Mouse (Mus musculus) forebrain, embryonic 10.5 days (tissue): ENCODE measurements around the gene Cd4. TPM values are rescaled to one million over a fixed set of nuclear protein-coding genes. Genes with fewer than 3 reads are reported as not detected.

ENCODE experiments used
- DNase-seq: peaks from one replicate; pipeline ENCODE4 v3.0.0-alpha.2; 2017; ENCODE audit warnings: low spot score; ENCODE audit errors: extremely low spot score
- H3K27ac ChIP-seq: fragments of 300-500 bp; sonication (generic); 2 replicates; pipeline ENCODE4 v1.5.1; 2016; ENCODE audit warnings: mild to moderate bottlenecking
- H3K27me3 ChIP-seq: fragments of 300-500 bp; sonication (generic); 2 replicates; pipeline ENCODE4 v1.6.1; 2016; ENCODE audit warnings: mild to moderate bottlenecking; ENCODE audit not compliant: poor library complexity, severe bottlenecking
- H3K36me3 ChIP-seq: fragments of 300-500 bp; sonication (generic); replicated peaks from 2 replicates; pipeline ENCODE4 v1.6.1; 2016; ENCODE audit warnings: mild to moderate bottlenecking, moderate library complexity
- H3K4me1 ChIP-seq: fragments of 300-500 bp; sonication (generic); 2 replicates; pipeline ENCODE4 v1.6.1; 2016
- H3K4me3 ChIP-seq: fragments of 300-500 bp; sonication (generic); 2 replicates; pipeline ENCODE4 v1.5.1; 2016; ENCODE audit warnings: mild to moderate bottlenecking, moderate library complexity
- H3K9me3 ChIP-seq: fragments of 300-500 bp; sonication (generic); 2 replicates; pipeline ENCODE4 v1.6.1; 2016; ENCODE audit warnings: mild to moderate bottlenecking, moderate library complexity
- WGBS: fragments of 180-500 bp; shearing (Covaris S2); methylation state at CpG from one replicate; pipeline ENCODE4 v1.1.7; 2016; 5-methylcytosine and 5-hydroxymethylcytosine counted together
- polyA plus RNA-seq: library from polyadenylated mRNA; unstranded; fragments of >200 nt; fragmentation: Nextera tagmentation; extraction: Ambion mirVana; gene quantifications from 2 replicates; pipeline ENCODE4 v1.2.1, GENCODE M21; 2016

The Cd4 gene
- polyA plus RNA-seq, 1 experiment from 2014 or later: not detected

DNA sequence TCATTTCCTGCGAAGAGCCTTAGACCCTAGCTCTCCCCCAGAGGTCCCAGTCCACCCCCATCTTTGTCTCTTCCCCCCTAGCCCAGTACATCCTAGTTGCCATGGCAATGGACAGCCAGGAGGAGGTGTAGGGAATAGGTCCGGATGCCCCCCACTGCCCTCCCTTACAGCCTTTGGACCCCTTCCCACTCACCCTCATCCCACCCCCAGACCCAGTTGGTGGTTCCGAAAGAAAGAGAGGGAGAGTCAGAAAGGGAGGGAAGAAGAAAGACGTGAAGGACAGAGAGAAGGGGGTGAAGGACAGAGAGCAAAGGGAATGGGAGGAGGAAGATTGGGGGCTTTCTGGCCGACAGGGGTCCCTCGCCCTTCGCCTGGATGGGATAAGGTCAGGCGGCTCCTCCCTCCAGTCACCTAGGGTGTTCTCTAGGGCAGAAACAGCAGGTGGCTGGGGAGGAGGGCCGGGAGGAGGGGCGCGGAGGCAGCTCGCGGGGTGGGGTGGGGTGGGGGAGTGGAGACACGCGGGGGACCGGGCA lies 24.8 kb downstream of the Cd4 start:
- Histone ChIP-seq H3K4me3 (peak overlapping the region; percentile 69), H3K4me1 (peaks cover 82% of the 10 kb centered on the region), H3K27ac (peak overlapping the region; percentile 92), H3K36me3 (peaks cover 9% of the 10 kb centered on the region), H3K9me3 (no peaks in the 10 kb centered on the region), H3K27me3 (peaks cover 82% of the 10 kb centered on the region)
- peak; percentile 54 for DNase-seq
- WGBS: 0% methylated on average over 15 of the region's 16 CpGs

DNA sequence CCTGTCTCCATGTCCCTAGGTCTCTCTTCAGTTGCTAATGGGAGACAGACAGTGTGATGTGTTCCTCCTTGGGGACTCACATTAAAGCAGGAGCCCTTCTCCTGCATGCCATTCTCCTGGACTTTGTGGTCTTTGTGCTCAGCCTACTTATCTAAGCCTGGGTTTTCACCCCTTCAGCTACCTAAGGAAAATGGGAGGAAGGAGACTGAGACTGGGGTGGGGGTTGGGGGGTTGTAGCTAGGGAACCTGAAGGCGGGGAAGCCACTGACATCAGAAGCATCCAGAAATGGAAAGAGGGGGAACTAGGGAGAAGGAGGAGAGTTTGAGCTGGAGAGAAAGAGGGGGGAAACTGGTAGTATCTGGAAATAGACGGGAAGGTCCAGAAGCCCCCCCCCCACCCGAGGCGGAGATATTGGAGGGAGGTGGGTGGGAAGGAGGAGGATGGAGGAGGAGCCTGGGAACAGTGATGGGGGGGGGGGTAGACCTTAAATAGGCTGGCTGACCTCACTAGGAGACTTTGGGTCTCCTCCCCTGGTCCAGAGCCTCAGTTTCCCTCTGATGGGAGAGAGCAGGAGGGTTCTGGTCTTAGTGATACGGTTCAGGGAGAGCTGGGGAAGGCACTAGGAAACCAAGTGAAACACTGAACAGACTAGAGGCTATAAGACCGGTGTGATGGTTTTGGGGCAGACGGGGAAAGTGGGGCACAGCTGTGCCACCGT lies 25.5 kb downstream of the Cd4 start:
- 9% methylated on average over 8 of the region's 8 CpGs for WGBS
- peaks cover 9% of the 10 kb centered on the region for H3K36me3 ChIP-seq
- H3K4me1 ChIP-seq: peaks cover 89% of the 10 kb centered on the region
- H3K4me3 ChIP-seq: peak overlapping the region; percentile 69
- H3K27me3 ChIP-seq: peaks cover 88% of the 10 kb centered on the region
- peak overlapping the region; percentile 92 for H3K27ac ChIP-seq
- no peak for DNase-seq
- H3K9me3 ChIP-seq: no peaks in the 10 kb centered on the region

DNA sequence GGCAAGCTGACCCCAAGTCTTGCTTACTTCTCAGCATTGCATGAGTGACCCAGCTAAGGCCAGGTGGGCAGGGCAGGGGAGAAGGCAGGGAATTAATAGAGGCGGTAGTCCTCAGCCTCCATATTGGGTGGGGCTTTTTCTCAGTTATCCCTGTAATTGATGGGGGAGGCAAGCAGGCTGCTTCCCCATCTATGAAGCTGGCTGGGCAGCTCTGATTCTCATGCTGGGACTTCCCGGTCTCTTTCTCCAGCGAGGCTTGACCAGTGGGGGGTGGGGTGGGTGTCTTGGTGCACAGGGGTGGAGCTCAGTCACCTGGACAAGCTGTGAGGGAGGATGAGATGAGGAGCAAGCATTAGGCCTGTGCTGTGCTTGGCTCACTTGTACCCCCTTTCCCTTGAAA lies 26.2 kb downstream of the Cd4 start:
- no peak for DNase-seq
- WGBS: 25% methylated on average over 3 of the region's 3 CpGs
- Histone ChIP-seq H3K4me1 (peaks cover 94% of the 10 kb centered on the region), H3K9me3 (no peaks in the 10 kb centered on the region), H3K27me3 (peaks cover 86% of the 10 kb centered on the region), H3K4me3 (peak overlapping the region; percentile 69), H3K27ac (peak overlapping the region; percentile 92), H3K36me3 (peaks cover 9% of the 10 kb centered on the region)

DNA sequence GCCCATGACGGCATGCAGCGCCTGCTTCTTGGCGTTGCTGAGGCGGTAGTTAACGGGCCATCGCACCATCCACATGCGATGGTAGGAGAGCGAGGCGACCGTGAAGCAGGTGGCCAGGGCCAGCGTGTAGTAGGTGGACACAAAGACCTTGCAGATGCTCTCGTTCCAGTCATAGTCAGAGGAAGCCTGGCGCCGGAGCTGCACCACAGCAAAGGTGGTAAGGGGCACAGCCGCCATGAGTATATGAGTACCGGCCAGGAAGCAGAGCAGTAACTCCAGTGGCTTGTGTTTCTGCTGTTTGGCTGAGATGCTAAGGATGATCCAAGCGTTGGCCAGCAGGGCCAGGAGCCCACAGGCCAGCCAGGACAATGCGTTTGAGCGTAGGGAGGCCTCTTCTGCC lies 26.8 kb downstream of the Cd4 start:
- peaks cover 95% of the 10 kb centered on the region for H3K4me1 ChIP-seq
- peaks cover 9% of the 10 kb centered on the region for H3K36me3 ChIP-seq
- H3K27me3 ChIP-seq: peaks cover 80% of the 10 kb centered on the region
- H3K9me3 ChIP-seq: no peaks in the 10 kb centered on the region
- H3K27ac ChIP-seq: peak overlapping the region; percentile 92
- WGBS: 80% methylated on average over 19 of the region's 19 CpGs
- 0 out of 2 replicates have a peak overlapping the region, but pooled peaks have one; percentile 6 for H3K4me3 ChIP-seq
- DNase-seq: no peak

DNA sequence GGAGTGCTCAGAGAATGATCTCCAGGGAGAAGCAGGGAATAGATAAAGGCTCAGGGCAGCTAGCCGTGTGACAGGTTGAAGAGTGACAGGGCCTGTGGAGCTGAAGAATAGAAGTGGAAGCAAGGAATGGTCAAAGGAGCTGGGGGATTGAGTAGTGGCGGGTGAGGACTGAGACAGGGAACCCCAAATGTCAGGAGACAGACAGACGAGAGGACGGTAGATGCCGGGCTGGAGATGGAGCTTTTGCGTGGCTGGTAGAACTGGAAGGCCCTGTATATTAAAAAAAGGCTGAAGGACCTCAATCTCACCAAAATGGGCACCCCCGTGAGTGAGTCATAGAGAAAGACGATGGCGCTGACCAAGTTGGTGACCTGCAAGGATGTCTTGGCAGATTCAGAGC lies 27.5 kb downstream of the Cd4 start:
- Histone ChIP-seq H3K27me3 (peaks cover 73% of the 10 kb centered on the region), H3K9me3 (no peaks in the 10 kb centered on the region), H3K27ac (peak overlapping the region; percentile 92), H3K4me1 (peaks cover 95% of the 10 kb centered on the region), H3K36me3 (peaks cover 9% of the 10 kb centered on the region), H3K4me3 (no peak overlapping the region)
- WGBS: 81% methylated on average over 9 of the region's 9 CpGs
- no peak for DNase-seq

DNA sequence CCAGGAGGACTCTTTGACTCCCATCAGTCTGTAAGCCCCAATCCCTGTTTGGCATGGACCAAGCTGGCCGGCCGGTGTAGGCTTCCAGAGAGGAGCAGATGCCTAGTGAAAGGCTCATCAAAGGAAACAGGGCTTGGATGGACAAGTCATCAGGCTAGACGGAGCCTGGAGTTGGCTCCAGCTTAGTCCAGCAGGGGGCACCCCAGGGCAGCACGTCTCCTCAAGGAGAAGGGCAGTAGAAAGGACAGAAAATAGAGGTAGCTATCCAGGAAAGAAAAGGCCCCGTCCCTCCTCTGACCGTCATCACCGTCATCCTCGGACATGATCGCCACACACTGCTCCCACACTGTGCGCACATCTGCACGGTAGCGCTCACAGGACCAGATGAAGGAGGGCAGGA lies 28.3 kb downstream of the Cd4 start:
- Histone ChIP-seq H3K4me1 (peaks cover 92% of the 10 kb centered on the region), H3K9me3 (no peaks in the 10 kb centered on the region), H3K27me3 (peaks cover 68% of the 10 kb centered on the region), H3K36me3 (peaks cover 13% of the 10 kb centered on the region), H3K4me3 (peak overlapping the region; percentile 19), H3K27ac (peak overlapping the region; percentile 92)
- DNase-seq: peak; percentile 83
- 12% methylated on average over 12 of the region's 12 CpGs for WGBS

DNA sequence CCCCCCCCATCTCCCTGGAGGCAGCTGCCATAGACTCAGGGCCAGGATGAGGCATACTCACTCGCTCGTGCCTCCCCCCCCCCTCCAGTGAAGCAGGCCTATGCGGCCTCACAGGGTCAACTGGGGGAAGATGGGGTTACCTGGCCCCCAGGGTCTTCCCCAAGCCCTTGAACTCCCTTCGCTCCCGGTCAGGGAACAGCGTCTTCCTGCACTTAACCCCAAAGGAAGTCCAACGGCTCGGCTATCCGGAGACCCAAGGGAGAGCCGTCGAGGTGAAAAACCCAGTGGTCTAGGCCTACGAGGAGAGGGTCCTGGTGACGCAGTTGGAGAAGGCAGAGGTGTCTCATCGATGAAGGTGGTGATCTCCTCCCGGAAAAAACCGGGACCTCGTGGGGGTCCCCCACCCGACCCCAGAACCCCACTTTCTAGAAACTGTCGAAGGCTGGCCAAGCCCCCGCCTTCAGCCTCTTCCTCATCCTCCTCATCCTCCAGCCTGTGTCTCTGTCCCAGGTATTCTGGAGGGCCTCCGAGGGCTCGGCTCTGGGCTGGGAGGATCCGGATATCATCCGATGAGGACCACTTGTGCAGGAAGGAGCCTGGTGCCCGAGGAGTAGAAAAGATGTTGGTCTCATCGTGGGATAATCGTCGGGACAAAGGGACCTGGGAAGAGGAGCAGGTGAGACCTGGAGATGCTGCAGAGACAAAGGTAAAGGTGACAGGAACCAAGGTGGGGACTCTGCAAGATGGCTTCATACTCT lies 29.3 kb downstream of the Cd4 start:
- Histone ChIP-seq H3K36me3 (peaks cover 22% of the 10 kb centered on the region), H3K27me3 (peaks cover 61% of the 10 kb centered on the region), H3K4me3 (peak overlapping the region; percentile 87), H3K4me1 (peaks cover 82% of the 10 kb centered on the region), H3K27ac (peak overlapping the region; percentile 98; the same call in 1 of the 2 replicates), H3K9me3 (no peaks in the 10 kb centered on the region)
- DNase-seq: no peak
- WGBS: 83% methylated on average over 28 of the region's 28 CpGs

DNA sequence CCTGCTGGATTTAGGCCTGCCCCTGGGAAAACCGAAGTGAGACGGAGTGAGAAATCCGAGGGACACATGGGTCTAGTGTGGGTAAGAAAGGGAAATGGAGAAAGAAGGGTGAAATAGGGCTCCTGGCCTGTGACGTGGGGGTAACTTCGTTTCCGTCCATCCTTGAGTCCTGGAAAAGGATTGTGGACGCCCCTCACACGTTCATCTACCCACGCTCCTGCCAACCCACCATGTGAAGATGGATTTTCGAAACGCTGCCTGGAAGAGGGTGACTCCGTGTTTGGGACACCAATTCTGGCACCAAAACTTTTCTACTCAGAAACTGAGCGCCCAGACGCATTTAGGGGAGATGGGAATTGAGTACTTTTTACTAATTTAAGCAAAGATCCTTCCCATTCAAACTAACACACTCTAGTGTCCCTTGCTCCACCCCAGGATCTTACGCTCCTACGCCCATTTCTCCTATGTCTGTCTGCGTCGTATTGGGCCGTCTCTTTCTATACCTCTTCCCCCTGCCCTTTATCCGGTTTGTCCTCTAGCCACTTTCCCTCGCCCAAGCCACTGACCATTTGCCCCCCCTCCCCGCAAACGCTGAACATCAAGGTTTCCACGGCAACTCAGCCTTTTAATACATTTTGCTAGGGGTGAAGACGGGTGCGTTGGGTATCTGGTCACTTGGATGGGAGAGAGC lies 30.0 kb downstream of the Cd4 start:
- peaks cover 75% of the 10 kb centered on the region for H3K4me1 ChIP-seq
- peaks cover 30% of the 10 kb centered on the region for H3K36me3 ChIP-seq
- peak; percentile 31 for DNase-seq
- peak overlapping the region; percentile 98 for H3K27ac ChIP-seq
- H3K27me3 ChIP-seq: peaks cover 57% of the 10 kb centered on the region
- H3K4me3 ChIP-seq: peak overlapping the region; percentile 87
- H3K9me3 ChIP-seq: no peaks in the 10 kb centered on the region
- WGBS: 25% methylated on average over 26 of the region's 26 CpGs

DNA sequence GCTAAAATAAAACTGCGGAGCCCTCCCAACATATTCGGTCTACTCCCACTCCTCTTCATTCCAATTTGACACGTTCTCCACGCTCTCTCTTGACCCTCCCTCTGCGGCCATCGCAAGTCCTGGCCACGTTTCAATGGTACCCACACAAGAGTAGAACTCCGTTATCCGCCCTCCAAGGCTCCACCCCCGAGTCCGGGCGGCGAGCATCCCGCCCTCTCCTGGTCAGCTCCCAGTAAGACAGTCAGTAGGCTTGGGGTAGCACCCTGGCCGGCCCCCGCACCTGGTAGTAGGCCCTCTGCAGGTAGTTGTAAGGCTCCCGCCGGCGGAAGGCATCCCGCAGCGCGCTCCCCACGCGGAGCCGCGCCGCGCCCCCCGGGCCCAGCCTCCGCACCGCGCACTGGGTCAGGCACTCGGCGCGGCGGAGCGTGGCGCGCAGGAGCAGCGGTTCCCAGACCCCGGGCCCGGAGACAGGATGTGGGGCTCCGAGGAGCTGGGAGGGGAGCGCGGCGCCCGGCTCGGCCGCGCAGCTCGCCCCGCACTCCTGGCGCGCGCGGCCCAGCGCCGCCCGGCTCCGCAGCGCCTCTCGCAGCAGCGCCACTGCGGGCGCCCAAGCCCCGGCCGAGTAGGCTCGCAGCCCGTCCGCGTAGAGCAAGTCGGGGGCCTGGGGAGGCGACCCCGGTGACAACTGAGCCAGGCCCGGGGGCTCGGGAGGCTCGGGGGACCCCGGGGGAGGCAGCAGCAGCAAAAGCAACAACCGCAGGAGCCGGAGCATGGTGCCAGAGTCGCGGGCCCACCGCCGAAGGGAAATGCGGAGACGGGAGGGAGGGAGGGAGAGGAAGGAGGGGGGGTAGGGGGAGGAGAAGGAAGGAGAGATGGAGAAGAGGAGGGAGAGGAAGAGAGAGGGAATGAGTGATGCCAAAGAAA lies 30.8 kb downstream of the Cd4 start, which contains the start of gene P3h3:
P3h3 (minus strand) TSS at position 837 of the 924 bp plus-strand sequence.
- Histone ChIP-seq H3K4me1 (peaks cover 67% of the 10 kb centered on the region), H3K4me3 (peak within 1 kb of the TSS; percentile 87), H3K27me3 (peaks cover 49% of the 10 kb centered on the region)

DNA sequence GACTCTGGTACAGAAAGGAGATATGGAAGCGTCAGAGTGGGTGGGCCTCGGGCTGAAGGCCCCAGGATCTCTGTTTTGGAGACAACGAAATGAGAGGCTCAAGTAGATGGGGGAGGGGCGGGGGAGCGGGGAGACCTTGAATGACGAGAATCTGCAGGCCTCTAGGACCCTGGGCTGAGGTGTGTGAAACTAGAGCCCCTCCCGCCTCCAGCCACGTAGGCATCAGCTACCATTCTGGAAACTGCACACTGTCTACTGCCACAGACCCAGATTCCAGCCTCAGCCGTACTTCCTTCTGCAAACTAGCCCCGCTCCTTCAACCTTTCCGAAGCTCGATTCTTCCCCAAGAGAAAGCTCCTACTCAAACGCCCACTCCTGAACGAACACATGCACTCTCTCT lies 31.7 kb downstream of the Cd4 start:
- WGBS: 7% methylated on average over 14 of the region's 14 CpGs
- DNase-seq: peak; percentile 57
- Histone ChIP-seq H3K4me3 (peak overlapping the region; percentile 87), H3K4me1 (peaks cover 58% of the 10 kb centered on the region), H3K27me3 (peaks cover 42% of the 10 kb centered on the region), H3K36me3 (peaks cover 34% of the 10 kb centered on the region), H3K9me3 (no peaks in the 10 kb centered on the region), H3K27ac (peak overlapping the region; percentile 98)

More for the DNA sequence above, 30.8 kb downstream of the Cd4 start, which contains the start of gene P3h3:
- no peaks in the 10 kb centered on the region for H3K9me3 ChIP-seq
- H3K27ac ChIP-seq: peak within 1 kb of the TSS; percentile 98
- WGBS: under 1% methylated on average over 86 of the region's 86 CpGs
- peak; percentile 89 for DNase-seq
- peaks cover 35% of the 10 kb centered on the region for H3K36me3 ChIP-seq

DNA sequence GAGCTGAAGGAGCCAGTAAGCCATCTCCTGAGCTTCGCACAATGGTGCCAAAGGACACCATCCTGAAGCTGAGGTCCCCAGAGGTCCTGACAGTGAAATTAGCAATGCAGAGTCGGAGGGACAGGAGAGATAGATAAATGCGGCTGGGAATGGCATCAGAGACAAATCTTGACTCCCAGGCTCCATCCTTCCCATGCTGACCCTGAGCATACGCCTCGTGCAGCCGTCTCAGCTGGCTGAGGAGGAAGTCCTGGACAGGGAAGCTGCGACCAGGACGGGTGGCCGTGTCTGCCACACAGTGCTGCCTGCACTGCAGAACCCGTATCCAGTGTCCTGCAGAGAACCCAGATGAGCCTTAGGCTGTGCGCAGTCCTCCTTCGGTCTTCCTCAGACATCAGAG lies 33.4 kb downstream of the Cd4 start:
- Histone ChIP-seq H3K27ac (no peak overlapping the region), H3K27me3 (peaks cover 25% of the 10 kb centered on the region), H3K36me3 (peaks cover 38% of the 10 kb centered on the region), H3K4me1 (peaks cover 41% of the 10 kb centered on the region), H3K9me3 (no peaks in the 10 kb centered on the region), H3K4me3 (no peak overlapping the region)
- whole genome bisulfite sequencing: 76% methylated on average over 12 of the region's 12 CpGs
- no peak for DNase-seq
